Mouse (Mus musculus) MN1 (cell line): ENCODE data around the gene Thbs3.

Experiments
- DNase-seq: peaks from one replicate; pipeline ENCODE4 v3.0.0-alpha.2; 2016; ENCODE audit warnings: low spot score

Thbs3 gene

DNA sequence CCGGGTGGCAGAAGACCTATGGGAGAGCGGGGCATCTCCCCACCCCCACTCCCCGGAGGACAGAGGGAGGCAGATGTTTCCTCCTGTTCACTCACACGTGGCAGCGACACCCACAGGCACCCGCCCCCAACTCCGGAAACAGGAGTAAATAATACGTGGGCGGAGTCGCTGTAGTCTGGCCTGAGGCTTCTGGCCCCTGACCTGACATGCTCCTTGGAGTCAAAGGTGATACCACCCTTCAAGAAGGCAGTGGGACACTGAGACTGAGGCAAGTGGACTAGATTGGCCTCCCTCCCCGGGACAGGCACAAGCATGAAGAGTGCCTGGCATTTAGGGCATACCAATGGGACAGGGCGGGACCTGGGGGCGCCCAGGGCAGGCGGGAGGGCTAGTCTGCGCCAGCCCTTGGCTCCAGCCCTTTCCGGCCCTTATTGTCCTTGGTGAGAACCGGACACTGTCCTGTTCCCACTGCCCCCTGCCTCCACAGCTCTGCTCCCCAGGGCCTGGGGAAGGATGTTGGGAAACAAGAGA is 36.5 kb downstream of the Thbs3 start:
- DNase-seq, result peak; percentile 79

DNA sequence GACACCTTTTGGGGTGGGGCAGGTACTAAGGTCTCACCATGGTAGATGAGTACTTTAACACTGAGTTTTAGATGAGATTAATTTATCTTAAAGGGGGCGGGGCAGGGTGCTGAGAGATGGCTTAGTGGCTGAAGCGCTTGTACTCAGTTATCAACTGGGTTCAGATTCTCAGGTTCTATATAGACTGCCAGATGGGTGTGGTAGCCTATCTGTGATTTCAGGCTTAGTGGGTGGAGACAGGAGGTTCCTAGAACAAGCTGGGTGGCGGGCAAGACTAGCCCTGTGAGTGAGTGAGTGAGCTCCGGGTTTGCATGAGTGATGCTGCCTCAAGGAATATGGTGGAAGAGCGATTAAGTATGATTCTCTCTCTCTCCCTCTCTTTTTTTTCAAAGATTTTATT is 40.0 kb downstream of the Thbs3 start:
- DNase-seq, result no peak

DNA sequence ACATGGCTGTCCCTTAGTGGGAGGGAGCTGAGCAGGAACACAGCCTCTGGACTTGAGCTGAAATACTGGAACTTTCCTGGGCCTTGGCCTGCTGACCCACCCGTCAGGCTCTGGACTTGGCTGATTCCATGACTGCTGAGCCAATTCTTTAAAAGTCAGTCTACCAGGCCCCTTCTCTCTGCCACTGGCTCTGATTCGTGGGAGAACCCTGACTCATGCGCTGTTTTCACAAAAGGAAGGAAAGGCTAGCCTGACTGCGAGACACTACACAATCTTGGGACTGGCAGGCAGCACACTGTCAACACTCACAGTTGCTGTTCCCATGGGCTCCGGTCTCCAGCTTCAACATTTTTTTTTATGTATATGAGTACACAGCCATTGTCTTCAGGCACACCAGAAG is 41.2 kb downstream of the Thbs3 start:
- DNase-seq, result no peak

DNA sequence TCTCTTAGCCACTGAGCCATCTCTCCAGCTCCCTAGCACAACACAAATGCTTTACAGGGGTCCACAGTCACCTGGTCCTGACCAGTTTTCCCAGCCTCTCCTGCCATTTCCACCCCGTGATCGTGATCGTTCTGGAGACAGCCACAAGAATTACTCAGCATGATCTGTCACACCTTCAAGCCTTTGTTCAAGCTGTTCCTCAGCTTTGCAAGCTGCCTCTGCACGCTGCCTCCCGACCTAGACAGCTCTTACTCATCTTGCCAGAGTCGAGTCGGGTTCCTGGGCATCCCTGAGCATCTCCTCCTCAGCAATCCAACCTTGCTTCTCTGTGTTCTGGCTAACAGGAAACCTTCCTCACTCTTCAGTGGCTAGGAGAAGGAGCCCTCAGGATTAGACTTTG is 44.1 kb downstream of the Thbs3 start, which contains the start of gene Dpm3:
Gene Dpm3 (plus strand): TSS at position 283 of the 400 bp plus-strand sequence.
- no peak for DNase-seq

DNA sequence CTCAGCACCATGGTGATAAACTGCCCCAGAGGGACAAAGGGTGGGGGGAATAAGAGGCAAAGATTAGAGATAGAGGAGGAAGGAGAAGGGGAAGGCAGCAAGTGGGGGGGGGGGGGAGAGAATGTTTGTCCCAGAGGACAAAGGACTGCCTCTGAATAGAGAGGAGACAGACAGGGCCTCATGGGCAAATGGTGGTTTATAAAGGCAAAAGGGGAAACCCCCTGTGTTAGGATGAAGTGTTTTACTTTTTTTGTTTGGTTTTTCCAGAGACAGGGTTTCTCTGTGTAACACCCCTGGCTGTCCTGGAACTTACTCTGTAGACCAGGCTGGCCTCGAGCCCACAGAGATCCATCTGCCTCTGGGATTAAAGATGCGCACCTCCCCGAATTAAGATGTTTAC is 45.2 kb downstream of the Thbs3 start:
- DNase-seq, result no peak

DNA sequence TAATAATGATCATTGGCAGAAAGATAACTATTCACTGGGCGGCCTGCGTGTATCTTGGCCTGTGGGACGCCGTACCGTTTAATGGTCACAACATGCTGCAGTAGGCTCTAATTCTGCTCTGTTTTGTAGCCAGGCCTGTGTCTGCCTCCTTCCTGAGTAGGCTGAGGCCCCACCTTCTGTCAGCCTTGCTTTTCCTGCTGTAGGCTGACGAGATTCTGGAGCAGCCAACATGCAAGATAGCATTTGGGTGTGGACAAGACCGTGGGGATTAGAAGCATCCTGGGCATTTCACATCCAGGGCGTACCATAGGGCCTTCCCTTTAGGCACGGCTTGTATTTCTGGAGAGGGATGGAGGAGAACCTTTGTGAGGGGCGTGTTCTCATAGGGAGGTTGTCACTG is 47.4 kb downstream of the Thbs3 start:
- peak; percentile 49 for DNase-seq

DNA sequence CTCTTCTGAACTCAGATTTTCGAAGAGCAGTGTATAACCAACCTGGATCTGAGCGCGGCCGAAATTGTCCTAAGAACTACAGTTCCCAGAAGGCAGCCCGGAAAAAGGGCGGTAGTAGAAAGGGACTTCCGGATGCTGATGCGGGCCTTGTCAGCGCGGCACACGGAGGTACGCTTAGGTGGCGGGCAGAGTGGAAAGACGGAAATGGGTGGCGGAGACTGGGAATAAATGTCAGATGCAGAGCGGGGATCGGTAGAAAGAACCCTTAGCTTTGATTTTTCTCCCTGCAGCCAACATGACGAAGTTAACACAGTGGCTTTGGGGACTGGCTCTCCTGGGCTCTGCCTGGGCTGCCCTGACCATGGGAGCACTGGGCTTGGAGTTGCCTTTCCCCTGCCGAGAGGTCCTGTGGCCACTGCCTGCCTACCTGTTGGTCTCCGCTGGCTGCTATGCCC is 51.5 kb downstream of the Thbs3 start:
- peak; percentile 89 for DNase-seq

DNA sequence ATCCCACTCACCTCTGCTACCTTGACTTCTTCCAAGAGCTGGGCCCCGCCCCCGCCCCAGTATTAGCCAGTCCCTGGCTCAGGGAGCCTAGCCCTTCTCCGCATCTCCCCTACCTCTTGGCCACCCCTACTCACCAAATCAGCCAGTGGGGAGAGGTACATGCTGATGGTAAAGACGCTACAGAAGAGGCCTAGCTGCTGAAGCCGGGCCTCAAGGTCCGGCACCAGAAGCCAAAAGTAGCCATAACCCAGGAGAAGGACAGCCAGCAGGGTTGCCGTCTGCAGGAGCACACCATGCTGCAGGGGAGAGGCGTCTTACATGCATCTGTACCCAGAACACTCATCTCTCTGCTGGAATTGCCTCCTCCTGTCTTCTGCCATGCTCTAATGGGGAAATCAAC is 53.9 kb downstream of the Thbs3 start:
- DNase-seq, result no peak

DNA sequence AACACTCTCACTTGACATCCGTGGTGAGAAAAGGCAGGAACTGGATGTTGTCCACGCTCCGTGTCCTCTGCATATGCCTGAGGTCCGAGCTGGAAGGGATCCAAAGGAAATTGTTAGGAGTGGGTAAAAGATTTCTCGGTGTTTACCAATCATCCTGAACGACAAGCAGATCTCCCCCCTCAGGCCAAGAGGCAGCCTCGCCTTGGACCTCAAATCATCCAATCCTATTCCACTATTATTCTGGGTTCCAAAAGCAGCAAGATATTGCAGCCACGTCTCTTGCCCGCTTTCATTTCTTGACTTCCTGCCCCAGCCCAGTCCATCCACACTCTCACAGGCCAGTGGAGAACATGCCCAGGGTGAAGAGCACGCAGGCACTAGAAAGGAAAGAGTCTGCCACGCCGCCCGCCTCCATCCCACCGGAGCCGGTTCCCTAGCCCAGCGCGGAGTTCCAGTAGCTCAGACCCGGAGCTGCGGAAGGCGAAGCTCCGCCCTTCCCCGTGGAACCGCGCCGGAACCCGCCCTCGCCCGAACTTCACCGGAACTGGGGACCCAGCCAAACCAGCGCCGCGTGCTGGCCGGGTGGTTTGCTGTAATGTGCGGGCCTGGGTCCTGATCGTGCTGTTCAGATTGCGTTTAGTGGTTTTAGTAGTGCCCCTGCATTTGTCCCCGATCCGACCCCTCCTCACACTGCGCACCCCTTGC is 55.2 kb downstream of the Thbs3 start, which contains the start of gene Slc50a1:
Gene Slc50a1 (minus strand): TSS at position 520 of the 705 bp plus-strand sequence.
- peak; percentile 61 for DNase-seq

DNA sequence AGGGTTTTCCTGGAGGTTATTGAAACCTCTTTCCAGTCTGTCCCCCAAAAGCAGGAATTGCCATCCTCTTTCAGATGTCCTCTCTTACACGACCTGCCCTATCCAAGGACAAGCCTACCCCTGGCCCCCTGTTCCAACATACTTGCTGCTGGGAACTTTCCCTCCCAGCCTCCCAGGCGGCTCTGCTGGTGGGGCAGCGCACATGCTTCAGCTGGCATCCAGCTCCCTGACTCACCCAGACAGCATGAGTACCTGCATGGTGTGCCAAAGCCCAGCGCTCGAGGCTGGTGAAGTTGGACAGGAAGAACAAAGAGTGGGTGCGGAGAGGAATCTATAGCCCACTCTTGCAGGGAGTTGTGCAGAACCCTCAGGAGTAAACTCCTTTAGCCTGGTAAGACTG is 55.9 kb downstream of the Thbs3 start:
- DNase-seq, result peak; percentile 37

DNA sequence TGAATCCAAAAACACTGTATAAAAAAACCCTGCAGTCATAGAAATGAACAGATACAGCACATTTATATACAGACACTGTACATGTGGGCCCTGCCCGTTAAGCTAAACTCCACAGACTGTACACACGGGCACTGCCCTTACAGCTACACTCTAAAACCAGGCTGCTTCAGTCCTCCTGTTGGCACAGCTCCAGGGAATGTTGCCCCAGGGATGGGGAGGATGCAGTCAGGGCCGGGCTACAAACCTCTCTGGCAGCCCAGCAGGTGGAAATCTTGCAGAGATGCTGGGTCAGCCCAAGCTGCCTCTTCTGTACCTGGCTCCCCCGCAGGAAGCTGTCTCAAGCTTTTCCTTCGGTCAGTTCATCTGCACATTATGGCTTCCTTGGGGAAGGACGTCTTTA is 56.8 kb downstream of the Thbs3 start:
- peak; percentile 80 for DNase-seq

DNA sequence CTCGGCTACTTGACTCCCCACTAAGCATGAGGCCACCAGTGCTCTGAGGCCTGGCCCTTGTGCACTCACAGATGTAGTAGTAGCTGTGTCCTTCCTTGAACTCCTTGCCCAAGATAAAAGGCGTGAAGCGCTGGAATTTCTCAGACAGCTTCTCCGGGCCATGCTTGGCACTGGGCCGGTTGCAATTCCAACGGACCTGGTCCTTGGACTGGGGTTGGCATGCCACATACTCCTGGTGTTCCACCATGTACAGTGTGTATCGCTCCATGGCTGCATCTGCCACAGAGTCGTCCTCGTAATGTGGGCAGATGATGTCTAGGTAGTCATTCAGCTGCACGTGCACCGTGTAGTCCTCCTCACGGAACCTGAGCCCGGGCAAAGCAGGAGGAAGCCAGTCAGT is 61.1 kb downstream of the Thbs3 start:
- DNase-seq, result no peak
